In genomic region chr4:107013817-107014260, GRCm38 (mm10) we compare ENCODE assay signal across 18 mouse cellular contexts. TPM values are rescaled to one million over a fixed set of nuclear protein-coding genes. Genes with fewer than 3 reads are reported as not detected.
DNase-seq lines count a peak whose midpoint lies in the region; ATAC-seq and TF ChIP-seq lines count a peak whose summit lies in the region.
"Had no signal": no experiment of that assay in that cellular context is flagged by ENCODE, and none has a peak within 500 bp of the region (broad histone marks: within the 10 kb centered on the region; RNA-seq: fewer than 3 reads in every experiment).

No protein-coding gene starts in this region.

- H3K4me2 ChIP-seq in stomach, embryonic 16.5 days (ENCODE audit: low read depth, low read length) = no peak overlapping the region
- H3K4me2 ChIP-seq in stomach, postnatal 0 days (replicated peaks; ENCODE audit: low read depth) = no peak overlapping the region
- no peak overlapping the region for H3K4me2 ChIP-seq in limb, embryonic 11.5 days (ENCODE audit: low read depth, severe bottlenecking)
- H3K4me2 ChIP-seq: stomach, embryonic 15.5 days had no signal

- no peaks in the 10 kb centered on the region for H3K9me3 ChIP-seq in stomach, embryonic 16.5 days (replicated peaks; ENCODE audit: control insufficient read depth, low read length)
- no peaks in the 10 kb centered on the region for H3K9me3 ChIP-seq in stomach, postnatal 0 days (ENCODE audit: control insufficient read depth, low read length)
- H3K9me3 ChIP-seq in limb, embryonic 11.5 days (ENCODE audit: control insufficient read depth, low read length) = no peaks in the 10 kb centered on the region
- H3K9me3 ChIP-seq: G1E; heart, embryonic 10.5 days; stomach, embryonic 15.5 days had no signal

- no peaks in the 10 kb centered on the region for H3K36me3 ChIP-seq in kidney, adult 2 months (ENCODE audit: control insufficient read depth, insufficient read depth, low read length)
- H3K36me3 ChIP-seq in stomach, embryonic 16.5 days (ENCODE audit: control insufficient read depth, insufficient read depth, low read length) = no peaks in the 10 kb centered on the region
- H3K36me3 ChIP-seq in stomach, postnatal 0 days (ENCODE audit: control insufficient read depth, insufficient read depth, low read length) = no peaks in the 10 kb centered on the region
- H3K36me3 ChIP-seq in limb, embryonic 11.5 days (ENCODE audit: control insufficient read depth, insufficient read depth, low read length) = no peaks in the 10 kb centered on the region
- H3K36me3 ChIP-seq in thymus, adult 2 months (ENCODE audit: control insufficient read depth, insufficient read depth, low read length) = no peaks in the 10 kb centered on the region
- H3K36me3 ChIP-seq: stomach, embryonic 15.5 days had no signal

- TF ChIP-seq POLR2A in kidney, adult 2 months (IDR thresholded peaks at IDR 0.05; ENCODE audit: low read depth, low read length) = no peak
- TF ChIP-seq POLR2A in thymus, adult 2 months (IDR thresholded peaks at IDR 0.05; ENCODE audit: control insufficient read depth, extremely low read depth, insufficient read depth, low read length, poor library complexity) = no peak

- H3K4me3 ChIP-seq in kidney, adult 2 months (ENCODE audit: insufficient read depth, low read depth, low read length) = no peak overlapping the region
- H3K4me3 ChIP-seq in stomach, embryonic 16.5 days (replicated peaks; ENCODE audit: low read length) = no peak overlapping the region
- H3K4me3 ChIP-seq in stomach, postnatal 0 days (ENCODE audit: low read depth, low read length) = no peak overlapping the region
- H3K4me3 ChIP-seq in limb, embryonic 11.5 days (ENCODE audit: low read depth, low read length) = no peak overlapping the region
- H3K4me3 ChIP-seq in thymus, adult 2 months (ENCODE audit: control insufficient read depth, insufficient read depth, low read length) = no peak overlapping the region
- H3K4me3 ChIP-seq: heart, embryonic 10.5 days; stomach, embryonic 15.5 days had no signal

- WGBS in kidney, adult 2 months = 67% methylated on average over 9 of the region's 9 CpGs
- WGBS in stomach, embryonic 16.5 days = 83% methylated on average over 9 of the region's 9 CpGs
- WGBS in stomach, postnatal 0 days = 78% methylated on average over 9 of the region's 9 CpGs
- 68% methylated on average over 9 of the region's 9 CpGs for WGBS in limb, embryonic 11.5 days
- 95% methylated on average over 9 of the region's 9 CpGs for WGBS in thymus, adult 2 months

- no peak for ATAC-seq in stomach, embryonic 16.5 days (ENCODE audit: insufficient read depth, low FRiP score)
- ATAC-seq in stomach, postnatal 0 days (ENCODE audit: low FRiP score, low TSS enrichment) = no peak
- ATAC-seq in limb, embryonic 11.5 days (ENCODE audit: insufficient number of reproducible peaks, low FRiP score, low TSS enrichment, low read depth) = no peak
- ATAC-seq: hindbrain, postnatal 0 days; midbrain, embryonic 16.5 days had no signal

- no peaks in the 10 kb centered on the region for H3K27me3 ChIP-seq in kidney, adult 2 months (replicated peaks; ENCODE audit: control insufficient read depth, insufficient read depth, low read length)
- H3K27me3 ChIP-seq in stomach, embryonic 16.5 days (ENCODE audit: control insufficient read depth, insufficient read depth, low read length) = no peaks in the 10 kb centered on the region
- H3K27me3 ChIP-seq in stomach, postnatal 0 days (ENCODE audit: control insufficient read depth, insufficient read depth, low read length) = no peaks in the 10 kb centered on the region
- no peaks in the 10 kb centered on the region for H3K27me3 ChIP-seq in limb, embryonic 11.5 days (ENCODE audit: control insufficient read depth, insufficient read depth, low read length)
- H3K27me3 ChIP-seq in thymus, adult 2 months (ENCODE audit: control insufficient read depth, insufficient read depth, low read length) = no peaks in the 10 kb centered on the region
- H3K27me3 ChIP-seq: stomach, embryonic 15.5 days had no signal

- TF ChIP-seq EP300 in stomach, postnatal 0 days (optimal IDR thresholded peaks at IDR 0.05) = no peak

- 0 out of 2 replicates have a peak overlapping the region, but pooled peaks have one; percentile 2 for H3K9ac ChIP-seq in stomach, embryonic 16.5 days (ENCODE audit: low read length)
- no peak overlapping the region for H3K9ac ChIP-seq in stomach, postnatal 0 days (ENCODE audit: low read length)
- no peak overlapping the region for H3K9ac ChIP-seq in limb, embryonic 11.5 days (ENCODE audit: low read length)
- H3K9ac ChIP-seq: liver, embryonic 14.5 days; stomach, embryonic 15.5 days had no signal

- peak; percentile 61 for DNase-seq in kidney, adult 2 months
- no peak for DNase-seq in kidney, adult 8-10 months
- DNase-seq in stomach, postnatal 0 days (ENCODE audit: low spot score) = no peak
- no peak for DNase-seq in limb, embryonic 11.5 days (ENCODE audit: low spot score)
- no peak for DNase-seq in left cerebral cortex, adult 9 months (ENCODE audit: low spot score in 2 of 2)
- no peak for DNase-seq in thymus, adult 2 months
- DNase-seq: cerebellum, adult 11 months; cerebellum, postnatal 25 days; spleen, adult 18-20 months; thymus, postnatal 25 days had no signal

- peak overlapping the region; percentile 25 for H3K27ac ChIP-seq in kidney, adult 2 months (ENCODE audit: insufficient read depth, low read depth, low read length)
- no peak overlapping the region; the same call in 1 of the 2 replicates for H3K27ac ChIP-seq in stomach, embryonic 16.5 days (ENCODE audit: low read length)
- H3K27ac ChIP-seq in stomach, postnatal 0 days (replicated peaks) = no peak overlapping the region
- 0 out of 2 replicates have a peak overlapping the region, but pooled peaks have one; percentile 30 for H3K27ac ChIP-seq in limb, embryonic 11.5 days (replicated peaks; ENCODE audit: low read depth, low read length)
- H3K27ac ChIP-seq in thymus, adult 2 months (ENCODE audit: control insufficient read depth, insufficient read depth, low read length) = no peak overlapping the region
- H3K27ac ChIP-seq: hindbrain, postnatal 0 days; kidney, postnatal 0 days; liver, embryonic 14.5 days; stomach, embryonic 15.5 days had no signal

- H3K4me1 ChIP-seq in kidney, adult 2 months (ENCODE audit: control insufficient read depth, insufficient read depth, low read length) = peaks cover 55% of the 10 kb centered on the region
- H3K4me1 ChIP-seq in stomach, embryonic 16.5 days (ENCODE audit: control insufficient read depth, insufficient read depth, low read length) = peaks cover 20% of the 10 kb centered on the region
- H3K4me1 ChIP-seq in stomach, postnatal 0 days (replicated peaks; ENCODE audit: control insufficient read depth, insufficient read depth) = peaks cover 3% of the 10 kb centered on the region; the same call in 1 of the 2 replicates
- peaks cover 54% of the 10 kb centered on the region for H3K4me1 ChIP-seq in limb, embryonic 11.5 days (ENCODE audit: control insufficient read depth, insufficient read depth, low read length)
- peaks cover 9% of the 10 kb centered on the region for H3K4me1 ChIP-seq in thymus, adult 2 months (replicated peaks; ENCODE audit: control insufficient read depth, insufficient read depth, low read length)

- no peak for TF ChIP-seq CTCF in kidney, adult 2 months (conservative IDR thresholded peaks at IDR 0.05; ENCODE audit: insufficient read depth, insufficient read length, low read depth, low read length)
- TF ChIP-seq CTCF in stomach, postnatal 0 days (IDR thresholded peaks at IDR 0.05; ENCODE audit: low read depth) = no peak
- TF ChIP-seq CTCF in thymus, adult 2 months (IDR thresholded peaks at IDR 0.05; ENCODE audit: borderline replicate concordance, control insufficient read depth, extremely low read depth, insufficient read depth, low read length, poor library complexity) = no peak

RNA-seq across cellular contexts. Expression of gene Mrpl37, which starts 52.8 kb away (rescaled TPM):
- polyA plus RNA-seq in kidney, adult 2 months (2012; rRNA removed) = 111 and 118 TPM in 2 replicates
- 88.2 and 91.8 TPM in 2 replicates for polyA plus RNA-seq in stomach, embryonic 16.5 days (2015; fragmentation: Nextera tagmentation; extraction: Ambion mirVana)
- polyA plus RNA-seq in stomach, postnatal 0 days (2015; fragmentation: Nextera tagmentation; extraction: Ambion mirVana) = 52.6 and 54.6 TPM in 2 replicates
- polyA plus RNA-seq in limb, embryonic 11.5 days (2014; fragmentation: Nextera tagmentation; extraction: Ambion mirVana) = 131 and 133 TPM in 2 replicates
- 82.5 and 94.7 TPM in 2 replicates for polyA plus RNA-seq in thymus, adult 2 months (2012; rRNA removed)

RNA-seq across cellular contexts. Expression of gene Cyb5rl, which starts 52.9 kb away (rescaled TPM):
- 19.0 and 21.7 TPM in 2 replicates for polyA plus RNA-seq in kidney, adult 2 months (2012; rRNA removed)
- polyA plus RNA-seq in stomach, embryonic 16.5 days (2015; fragmentation: Nextera tagmentation; extraction: Ambion mirVana) = 7.5 and 9.3 TPM in 2 replicates
- polyA plus RNA-seq in stomach, postnatal 0 days (2015; fragmentation: Nextera tagmentation; extraction: Ambion mirVana) = 5.6 and 6.2 TPM in 2 replicates
- polyA plus RNA-seq in limb, embryonic 11.5 days (2014; fragmentation: Nextera tagmentation; extraction: Ambion mirVana) = 7.2 and 7.3 TPM in 2 replicates
- polyA plus RNA-seq in thymus, adult 2 months (2012; rRNA removed) = 7.4 and 9.4 TPM in 2 replicates

Comparison
In these comparisons a context has a peak if more than half of its experiments do, and no peak if none do; other contexts are left out.
1. H3K27ac ChIP-seq: peak in kidney, adult 2 months (single experiment) and limb, embryonic 11.5 days (single experiment); none in stomach, embryonic 16.5 days (single experiment), stomach, postnatal 0 days (single experiment) and thymus, adult 2 months (single experiment).